Mouse (Mus musculus): Measurements from ENCODE around the gene Gm20388.

- TF ChIP-seq CTCF (IDR thresholded peaks at IDR 0.05; ENCODE audit: low read depth, low read length) (no peak), TAL1 (conservative IDR thresholded peaks at IDR 0.05; ENCODE audit: low read depth, low read length) (no peak), GATA1 (IDR thresholded peaks at IDR 0.05; ENCODE audit: borderline replicate concordance, low read length) (no peak), POLR2AphosphoS5 (IDR thresholded peaks at IDR 0.05; ENCODE audit: insufficient replicate concordance, low read depth, low read length) (no peak), GATA2 (IDR thresholded peaks at IDR 0.05; ENCODE audit: borderline replicate concordance, low read depth, low read length) (no peak)
Observed at GRCm38 (mm10) chr8:122488387-122488786, 2577.7 kb downstream of the Gm20388 start.

Measured in G1E (cell line).